ENCODE assay signal across 25 mouse cellular contexts in genomic region chr10:26287136-26287535, GRCm38 (mm10). TPM values are rescaled to one million over a fixed set of nuclear protein-coding genes. Genes with fewer than 3 reads are reported as not detected.
DNase-seq lines count a peak whose midpoint lies in the region; TF ChIP-seq lines count a peak whose summit lies in the region.
"Had no signal": no experiment of that assay in that cellular context is flagged by ENCODE, and none has a peak within 500 bp of the region (broad histone marks: within the 10 kb centered on the region; RNA-seq: fewer than 3 reads in every experiment).

No protein-coding gene starts in this region.

- 38% methylated on average over 7 of the region's 7 CpGs for WGBS in olfactory bulb, adult 2 months

- no peak overlapping the region for H3K4me3 ChIP-seq in olfactory bulb, adult 2 months (ENCODE audit: insufficient read depth, low read depth, low read length)
- H3K4me3 ChIP-seq: forebrain, embryonic 10.5 days; forebrain, embryonic 13.5 days; hindbrain, embryonic 12.5 days; hindbrain, embryonic 15.5 days had no signal

- peak; percentile 14 for DNase-seq in right cerebral cortex, adult 18-20 months
- no peak for DNase-seq in right cerebral cortex, postnatal 10 days (ENCODE audit: low spot score in 2 of 2)
- DNase-seq in brain, adult 2 months (ENCODE audit: low read depth, low spot score), result peak; percentile 71
- no peak for DNase-seq in cerebellum, postnatal 25 days
- no peak for DNase-seq in spleen, postnatal 14 days (ENCODE audit: low spot score in 2 of 2)
- DNase-seq: adrenal gland, adult 2 months; adrenal gland, postnatal 25 days; cerebellum, adult 11 months; cerebellum, adult 2 months; cerebellum, adult 9-11 months; cerebellum, postnatal 36 days; forebrain, postnatal 0 days; gastrocnemius, postnatal 10 days; heart, adult 11 months had no signal

- TF ChIP-seq CTCF in olfactory bulb, adult 2 months (IDR thresholded peaks at IDR 0.05; ENCODE audit: insufficient read depth, low read depth, low read length), result no peak

- peaks cover 3% of the 10 kb centered on the region; the same call in 1 of the 2 replicates for H3K4me1 ChIP-seq in olfactory bulb, adult 2 months (ENCODE audit: control insufficient read depth, insufficient read depth, low read length)
- H3K4me1 ChIP-seq: hindbrain, embryonic 12.5 days; hindbrain, embryonic 15.5 days had no signal

- no peak for TF ChIP-seq POLR2A in olfactory bulb, adult 2 months (IDR thresholded peaks at IDR 0.05; ENCODE audit: insufficient read depth, low read depth, low read length)

- 0 out of 2 replicates have a peak overlapping the region, but pooled peaks have one; percentile 23 for H3K27ac ChIP-seq in olfactory bulb, adult 2 months (ENCODE audit: insufficient read depth, low read depth, low read length)
- H3K27ac ChIP-seq: forebrain, embryonic 10.5 days; forebrain, embryonic 13.5 days; hindbrain, embryonic 12.5 days; hindbrain, embryonic 15.5 days had no signal

RNA-seq across cellular contexts. Expression of gene Samd3, which starts 57.6 kb away (rescaled TPM):
- not detected in 2 replicates for polyA plus RNA-seq in olfactory bulb, adult 2 months (2012; ENCODE audit: insufficient read depth, insufficient read length, low replicate concordance, missing spikeins)
- polyA plus RNA-seq: C2C12; embryonic facial prominence, embryonic 14.5 days; heart, embryonic 11.5 days; heart, embryonic 14.5 days; heart, postnatal 0 days; intestine, embryonic 14.5 days had no signal

Comparison
In these comparisons a context has a peak if more than half of its experiments do, and no peak if none do; other contexts are left out.
1. DNase-seq: peak in right cerebral cortex, adult 18-20 months (single experiment) and brain, adult 2 months (single experiment); none in right cerebral cortex, postnatal 10 days (0 of 2), cerebellum, postnatal 25 days (0 of 2) and spleen, postnatal 14 days (0 of 2).